Mouse (Mus musculus) intestine, embryonic 16.5 days (tissue): ENCODE measurements around the gene Ahnak2. TPM values are rescaled to one million over a fixed set of nuclear protein-coding genes. Genes with fewer than 3 reads are reported as not detected.

Source experiments
- ATAC-seq: fragments of 200-750 bp; cut with Nextera tagmentation; 2 replicates; pipeline ENCODE4 v1.8.0; 2017; ENCODE audit warnings: moderate TSS enrichment, moderate library complexity
- H3K27ac ChIP-seq: fragments of 300-500 bp; sonication (generic); 2 replicates; pipeline ENCODE4 v1.5.1; 2014; ENCODE audit warnings: mild to moderate bottlenecking, low read length
- H3K27me3 ChIP-seq: fragments of 300-500 bp; sonication (generic); replicated peaks from 2 replicates; pipeline ENCODE4 v1.6.1; 2014; ENCODE audit warnings: low read length, control low read depth, mixed read lengths; ENCODE audit not compliant: control insufficient read depth, insufficient read depth
- H3K36me3 ChIP-seq: fragments of 300-500 bp; sonication (generic); 2 replicates; pipeline ENCODE4 v1.6.1; 2014; ENCODE audit warnings: low read length, control low read depth; ENCODE audit not compliant: control insufficient read depth, insufficient read depth
- H3K4me1 ChIP-seq: fragments of 300-500 bp; sonication (generic); 2 replicates; pipeline ENCODE4 v1.6.1; 2014; ENCODE audit warnings: low read length, control low read depth, mixed read lengths; ENCODE audit not compliant: control insufficient read depth, insufficient read depth
- H3K4me2 ChIP-seq: fragments of 300-500 bp; sonication (generic); 2 replicates; pipeline ENCODE4 v1.6.1; 2014; ENCODE audit warnings: low read depth, low read length, control low read depth
- H3K4me3 ChIP-seq: fragments of 300-500 bp; sonication (generic); 2 replicates; pipeline ENCODE4 v1.5.1; 2014; ENCODE audit warnings: mild to moderate bottlenecking, low read length
- H3K9ac ChIP-seq: fragments of 300-500 bp; sonication (generic); 2 replicates; pipeline ENCODE4 v1.6.1; 2014; ENCODE audit warnings: low read depth, low read length
- H3K9me3 ChIP-seq: fragments of 300-500 bp; sonication (generic); 2 replicates; pipeline ENCODE4 v1.6.1; 2016; ENCODE audit warnings: low read length, control low read depth; ENCODE audit not compliant: control insufficient read depth
- WGBS: fragments of 180-500 bp; shearing (Covaris S2); extraction: QIAGEN DNeasy Blood & Tissue Kit; methylation state at CpG from one replicate; pipeline ENCODE4 v1.1.7; 2014; 5-methylcytosine and 5-hydroxymethylcytosine counted together
- polyA plus RNA-seq: library from polyadenylated mRNA; unstranded; fragments of >200 nt; fragmentation: Nextera tagmentation; extraction: Ambion mirVana; gene quantifications from 2 replicates; pipeline ENCODE4 v1.2.1, GENCODE M21; 2015

Ahnak2 gene
- polyA plus RNA-seq, 1 experiment from 2014 or later = 2.3 TPM

GRCm38 (mm10) chr12:112800476-112800875 lies 2.0 kb downstream of the Ahnak2 start:
- H3K4me1 ChIP-seq = peaks cover 44% of the 10 kb centered on the region
- WGBS = 12% methylated on average over 4 of the region's 4 CpGs
- ATAC-seq = peak; percentile 43

DNA sequence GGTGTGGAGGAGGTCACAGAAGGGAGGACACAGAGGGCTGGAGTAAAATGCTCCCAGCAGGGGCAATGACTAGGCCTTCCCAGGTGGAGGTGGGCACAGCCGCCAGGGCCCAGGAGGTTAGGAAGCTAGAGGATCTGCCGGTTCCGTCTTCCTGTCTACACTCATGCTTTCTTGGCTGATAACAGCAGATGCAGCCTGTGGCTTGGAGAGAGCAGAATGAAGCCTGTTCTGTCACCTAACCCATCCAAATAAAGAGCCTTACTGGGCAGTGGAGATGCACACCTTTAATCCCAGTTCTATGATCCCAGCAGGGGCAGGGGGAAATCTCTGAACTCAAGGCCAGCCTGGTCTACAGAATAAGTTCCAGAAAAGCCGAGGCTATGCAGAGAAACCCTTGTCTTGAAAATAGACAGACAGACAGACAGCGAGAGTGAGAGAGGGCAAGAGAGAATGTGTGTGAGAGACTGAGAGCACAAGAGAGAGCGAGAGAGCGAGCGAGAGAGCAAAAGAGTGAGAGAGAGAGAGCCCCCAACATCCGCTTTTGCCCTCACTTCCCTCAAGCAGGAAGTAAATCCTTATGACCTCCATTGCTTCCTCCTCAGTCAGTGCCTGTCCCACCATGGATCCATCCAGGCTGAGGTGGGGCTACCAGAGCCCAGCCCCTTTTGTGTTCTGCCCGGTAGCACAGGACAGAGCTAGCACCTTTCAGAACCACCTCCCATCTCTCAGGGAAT lies 3.1 kb downstream of the Ahnak2 start:
- Histone ChIP-seq H3K4me1 (peaks cover 54% of the 10 kb centered on the region), H3K27ac (no peak overlapping the region)
- 81% methylated on average over 10 of the region's 10 CpGs for WGBS

More at GRCm38 (mm10) chr12:112800476-112800875, 2.0 kb downstream of the Ahnak2 start:
- H3K27me3 ChIP-seq = peaks cover 9% of the 10 kb centered on the region; the same call in 1 of the 2 replicates
- no peak overlapping the region for H3K4me2 ChIP-seq
- no peak overlapping the region for H3K4me3 ChIP-seq
- H3K9me3 ChIP-seq = no peaks in the 10 kb centered on the region
- H3K9ac ChIP-seq = no peak overlapping the region
- H3K27ac ChIP-seq = no peak overlapping the region
- H3K36me3 ChIP-seq = no peaks in the 10 kb centered on the region

DNA sequence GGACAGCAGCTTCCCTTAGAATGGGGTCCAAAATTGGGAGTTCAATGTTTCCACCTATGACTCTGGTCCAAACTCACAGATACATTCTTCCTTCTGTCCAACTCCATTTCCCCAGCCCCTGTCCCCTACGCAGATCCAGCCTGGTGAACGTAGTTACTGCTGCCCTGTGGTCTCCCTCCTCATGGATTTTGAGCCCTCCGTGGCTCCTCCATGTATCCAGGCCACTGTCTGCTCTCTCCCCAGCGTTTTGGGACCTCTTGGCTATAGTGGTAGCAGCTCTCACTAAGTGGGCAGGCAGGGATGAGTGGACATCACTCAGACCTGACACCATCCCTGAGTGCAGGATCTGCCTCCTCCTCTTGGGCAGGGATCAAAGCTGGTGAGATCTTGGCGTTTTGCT lies 3.7 kb downstream of the Ahnak2 start:
- WGBS = 62% methylated on average over 5 of the region's 5 CpGs
- Histone ChIP-seq H3K4me3 (no peak overlapping the region), H3K27me3 (peaks cover 9% of the 10 kb centered on the region; the same call in 1 of the 2 replicates), H3K9ac (no peak overlapping the region), H3K4me1 (peaks cover 61% of the 10 kb centered on the region), H3K36me3 (no peaks in the 10 kb centered on the region), H3K4me2 (no peak overlapping the region), H3K27ac (peak overlapping the region; percentile 57; the same call in 1 of the 2 replicates), H3K9me3 (no peaks in the 10 kb centered on the region)
- ATAC-seq = no peak

More for the DNA sequence above, 3.1 kb downstream of the Ahnak2 start:
- Histone ChIP-seq H3K9ac (no peak overlapping the region), H3K27me3 (peaks cover 9% of the 10 kb centered on the region; the same call in 1 of the 2 replicates), H3K9me3 (no peaks in the 10 kb centered on the region), H3K4me2 (no peak overlapping the region), H3K4me3 (no peak overlapping the region), H3K36me3 (no peaks in the 10 kb centered on the region)
- ATAC-seq = no peak

- Histone ChIP-seq H3K27me3 (peaks cover 9% of the 10 kb centered on the region; the same call in 1 of the 2 replicates), H3K27ac (no peak overlapping the region), H3K4me2 (no peak overlapping the region), H3K36me3 (no peaks in the 10 kb centered on the region), H3K4me3 (no peak overlapping the region), H3K9ac (no peak overlapping the region), H3K4me1 (peaks cover 65% of the 10 kb centered on the region), H3K9me3 (no peaks in the 10 kb centered on the region)
- WGBS = 25% methylated on average over 5 of the region's 5 CpGs
- no peak for ATAC-seq
Measured at GRCm38 (mm10) chr12:112798332-112798681, 4.2 kb downstream of the Ahnak2 start.

GRCm38 (mm10) chr12:112797672-112798331 lies 4.7 kb downstream of the Ahnak2 start:
- Histone ChIP-seq H3K36me3 (no peaks in the 10 kb centered on the region), H3K27me3 (peaks cover 9% of the 10 kb centered on the region; the same call in 1 of the 2 replicates), H3K27ac (no peak overlapping the region), H3K4me1 (peaks cover 70% of the 10 kb centered on the region), H3K4me2 (no peak overlapping the region), H3K9ac (0 out of 2 replicates have a peak overlapping the region, but pooled peaks have one; percentile 4), H3K4me3 (no peak overlapping the region), H3K9me3 (no peaks in the 10 kb centered on the region)
- 47% methylated on average over 15 of the region's 15 CpGs for WGBS
- ATAC-seq = no peak

GRCm38 (mm10) chr12:112796551-112797510 lies 5.6 kb downstream of the Ahnak2 start:
- ATAC-seq = no peak
- H3K27me3 ChIP-seq = peaks cover 9% of the 10 kb centered on the region; the same call in 1 of the 2 replicates
- H3K9me3 ChIP-seq = no peaks in the 10 kb centered on the region
- H3K4me1 ChIP-seq = peaks cover 61% of the 10 kb centered on the region
- no peak overlapping the region for H3K9ac ChIP-seq
- 45% methylated on average over 17 of the region's 17 CpGs for WGBS
- H3K36me3 ChIP-seq = no peaks in the 10 kb centered on the region
- H3K4me2 ChIP-seq = no peak overlapping the region
- H3K4me3 ChIP-seq = no peak overlapping the region
- H3K27ac ChIP-seq = no peak overlapping the region

DNA sequence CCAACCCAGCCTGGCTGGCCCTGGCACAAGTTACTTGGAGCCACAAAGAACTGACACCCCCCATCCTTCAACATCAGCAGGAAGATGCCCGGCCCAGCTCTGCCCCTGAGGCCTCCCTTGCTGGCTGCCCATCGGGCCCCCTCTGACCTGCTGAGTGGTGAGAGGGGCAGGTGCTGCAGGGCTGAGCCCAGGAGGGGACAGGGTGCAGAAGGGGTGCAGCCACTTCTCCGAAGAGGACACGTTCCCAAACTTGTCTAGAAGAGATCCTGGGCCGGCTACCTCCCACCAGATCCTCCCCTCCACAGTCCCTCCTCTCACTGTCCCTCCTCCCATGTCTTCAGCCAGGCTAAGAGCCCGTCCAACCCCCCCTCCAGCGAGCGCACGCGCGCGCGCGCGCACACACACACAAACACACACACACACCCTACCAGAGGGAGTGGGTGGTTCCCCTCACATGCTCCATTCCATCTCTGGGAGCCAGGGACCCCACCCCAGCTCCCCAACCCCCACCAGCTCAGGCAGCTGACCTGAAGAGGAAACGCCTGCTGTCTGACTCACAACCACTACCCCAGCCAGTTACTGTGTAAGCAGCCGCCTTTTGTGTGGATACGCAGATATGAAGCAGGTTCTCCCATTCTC lies 6.9 kb downstream of the Ahnak2 start:
- ATAC-seq = peak; percentile 32; the same call in 1 of the 2 replicates
- no peaks in the 10 kb centered on the region for H3K9me3 ChIP-seq
- H3K4me1 ChIP-seq = peaks cover 58% of the 10 kb centered on the region
- H3K27ac ChIP-seq = peak overlapping the region; percentile 16; the same call in 1 of the 2 replicates
- peak overlapping the region; percentile 30; the same call in 1 of the 2 replicates for H3K9ac ChIP-seq
- peak overlapping the region; percentile 27 for H3K4me2 ChIP-seq
- WGBS = 36% methylated on average over 18 of the region's 18 CpGs
- H3K36me3 ChIP-seq = no peaks in the 10 kb centered on the region
- peak overlapping the region; percentile 18 for H3K4me3 ChIP-seq
- no peaks in the 10 kb centered on the region for H3K27me3 ChIP-seq

DNA sequence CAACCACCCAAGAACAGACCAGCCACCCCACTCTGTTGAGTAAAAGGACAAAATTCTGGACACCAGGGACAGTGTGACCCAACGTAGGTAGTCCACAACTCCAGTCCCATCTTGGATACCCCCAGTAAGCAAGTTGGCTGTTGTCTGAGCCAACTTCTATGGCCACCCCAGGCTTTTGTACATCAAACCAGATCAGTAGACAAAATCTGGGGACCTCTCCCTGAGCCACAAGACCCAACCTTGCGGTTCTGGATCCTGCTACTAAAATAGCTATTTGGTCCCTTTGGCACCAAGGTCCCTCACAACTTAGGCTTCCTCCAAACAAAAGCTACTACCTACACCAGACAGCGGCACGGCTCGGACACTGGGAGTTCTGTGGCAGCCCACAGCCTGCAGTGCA lies 7.5 kb downstream of the Ahnak2 start:
- peaks cover 58% of the 10 kb centered on the region for H3K4me1 ChIP-seq
- ATAC-seq = no peak
- no peaks in the 10 kb centered on the region for H3K27me3 ChIP-seq
- no peaks in the 10 kb centered on the region for H3K9me3 ChIP-seq
- peak overlapping the region; percentile 27 for H3K4me2 ChIP-seq
- peak overlapping the region; percentile 30 for H3K9ac ChIP-seq
- H3K4me3 ChIP-seq = peak overlapping the region; percentile 18; the same call in 1 of the 2 replicates
- no peaks in the 10 kb centered on the region for H3K36me3 ChIP-seq
- peak overlapping the region; percentile 16; the same call in 1 of the 2 replicates for H3K27ac ChIP-seq
- WGBS = 88% methylated on average over 5 of the region's 5 CpGs
